Mouse (Mus musculus) midbrain, embryonic 16.5 days (tissue): Measurements from ENCODE around the gene Coq10a. TPM values are rescaled to one million over a fixed set of nuclear protein-coding genes. Genes with fewer than 3 reads are reported as not detected.

Experiments
- ATAC-seq: fragments of 200-750 bp; cut with Nextera tagmentation; 2 replicates; pipeline ENCODE4 v1.8.0; 2017; ENCODE audit warnings: moderate TSS enrichment
- H3K27ac ChIP-seq: fragments of 300-500 bp; sonication (generic); 2 replicates; pipeline ENCODE4 v1.5.1; 2014; ENCODE audit warnings: mild to moderate bottlenecking, low read length, mixed read lengths
- H3K27me3 ChIP-seq: fragments of 300-500 bp; sonication (generic); 2 replicates; pipeline ENCODE4 v1.6.1; 2014; ENCODE audit warnings: low read depth, low read length, mixed read lengths; ENCODE audit not compliant: control insufficient read depth, insufficient read depth
- H3K36me3 ChIP-seq: fragments of 300-500 bp; sonication (generic); 2 replicates; pipeline ENCODE4 v1.6.1; 2014; ENCODE audit warnings: mild to moderate bottlenecking, low read length, moderate library complexity, mixed read lengths; ENCODE audit not compliant: control insufficient read depth, insufficient read depth
- H3K4me1 ChIP-seq: fragments of 300-500 bp; sonication (generic); 2 replicates; pipeline ENCODE4 v1.6.1; 2014; ENCODE audit warnings: mild to moderate bottlenecking, low read length, mixed read lengths; ENCODE audit not compliant: control insufficient read depth, insufficient read depth
- H3K4me2 ChIP-seq: fragments of 300-500 bp; sonication (generic); 2 replicates; pipeline ENCODE4 v1.6.1; 2014; ENCODE audit warnings: mild to moderate bottlenecking, low read length, mixed read lengths
- H3K4me3 ChIP-seq: fragments of 300-500 bp; sonication (generic); 2 replicates; pipeline ENCODE4 v1.5.1; 2014; ENCODE audit warnings: low read depth, mild to moderate bottlenecking, low read length, moderate library complexity, mixed read lengths
- H3K9ac ChIP-seq: fragments of 300-500 bp; sonication (generic); 2 replicates; pipeline ENCODE4 v1.6.1; 2014; ENCODE audit warnings: low read depth, low read length, mixed read lengths
- H3K9me3 ChIP-seq: fragments of 300-500 bp; sonication (generic); replicated peaks from 2 replicates; pipeline ENCODE4 v1.6.1; 2014; ENCODE audit warnings: mild to moderate bottlenecking, low read length, mixed read lengths; ENCODE audit not compliant: control insufficient read depth, poor library complexity, severe bottlenecking
- WGBS: fragments of 180-500 bp; shearing (Covaris S2); extraction: QIAGEN DNeasy Blood & Tissue Kit; methylation state at CpG from one replicate; pipeline ENCODE4 v1.1.7; 2014; 5-methylcytosine and 5-hydroxymethylcytosine counted together
- polyA plus RNA-seq: library from polyadenylated mRNA; unstranded; fragments of >200 nt; fragmentation: Nextera tagmentation; extraction: Ambion mirVana; gene quantifications from 2 replicates; pipeline ENCODE4 v1.2.1, GENCODE M21; 2015

Coq10a gene
- polyA plus RNA-seq, 1 experiment from 2014 or later = 36.8 TPM

GRCm38 (mm10) chr10:128377940-128378448, 9.2 kb upstream of the Coq10a start:
- 56% methylated on average over 14 of the region's 14 CpGs for WGBS
- peaks cover 22% of the 10 kb centered on the region for H3K4me1 ChIP-seq
- H3K4me2 ChIP-seq = peak overlapping the region; percentile 84
- peaks cover 30% of the 10 kb centered on the region for H3K36me3 ChIP-seq
- 0 out of 2 replicates have a peak, but pooled peaks have one; percentile 1 for ATAC-seq
- H3K4me3 ChIP-seq = peak overlapping the region; percentile 94
- H3K27ac ChIP-seq = peak overlapping the region; percentile 98
- H3K9ac ChIP-seq = peak overlapping the region; percentile 99
- H3K27me3 ChIP-seq = no peaks in the 10 kb centered on the region
- no peaks in the 10 kb centered on the region for H3K9me3 ChIP-seq

- Histone ChIP-seq H3K9ac (peak overlapping the region; percentile 99), H3K9me3 (no peaks in the 10 kb centered on the region), H3K4me2 (peak overlapping the region; percentile 84), H3K36me3 (peaks cover 24% of the 10 kb centered on the region), H3K4me1 (peaks cover 22% of the 10 kb centered on the region), H3K27ac (peak overlapping the region; percentile 98), H3K27me3 (no peaks in the 10 kb centered on the region), H3K4me3 (peak overlapping the region; percentile 94)
- under 1% methylated on average over 34 of the region's 47 CpGs for WGBS
- ATAC-seq = peak; percentile 70
These were observed 8.6 kb upstream of the Coq10a start for GRCm38 (mm10) chr10:128377222-128377939.

GRCm38 (mm10) chr10:128376455-128377211, 7.8 kb upstream of the Coq10a start, which contains the start of gene Ankrd52:
TSS of gene Ankrd52 (plus strand) at chr10:128377115.
- H3K27me3 ChIP-seq = no peaks in the 10 kb centered on the region
- peaks cover 22% of the 10 kb centered on the region for H3K4me1 ChIP-seq
- peaks cover 17% of the 10 kb centered on the region for H3K36me3 ChIP-seq
- H3K4me3 ChIP-seq = peak within 1 kb of the TSS; percentile 94
- H3K4me2 ChIP-seq = peak within 1 kb of the TSS; percentile 84
- H3K9ac ChIP-seq = peak within 1 kb of the TSS; percentile 99
- peak within 1 kb of the TSS; percentile 98 for H3K27ac ChIP-seq
- peak; percentile 88 for ATAC-seq
- 0% methylated on average over 38 of the region's 73 CpGs for WGBS
- no peaks in the 10 kb centered on the region for H3K9me3 ChIP-seq

- peak overlapping the region; percentile 98 for H3K27ac ChIP-seq
- no peaks in the 10 kb centered on the region for H3K9me3 ChIP-seq
- no peak for ATAC-seq
- peak overlapping the region; percentile 99 for H3K9ac ChIP-seq
- H3K4me1 ChIP-seq = peaks cover 22% of the 10 kb centered on the region
- H3K4me3 ChIP-seq = peak overlapping the region; percentile 94
- no peaks in the 10 kb centered on the region for H3K27me3 ChIP-seq
- WGBS = 40% methylated on average over 4 of the region's 4 CpGs
- peaks cover 15% of the 10 kb centered on the region for H3K36me3 ChIP-seq
- H3K4me2 ChIP-seq = peak overlapping the region; percentile 78
These were observed 7.3 kb upstream of the Coq10a start for GRCm38 (mm10) chr10:128376099-128376454.

- Histone ChIP-seq H3K27ac (no peak overlapping the region), H3K4me2 (no peak overlapping the region), H3K36me3 (peaks cover 2% of the 10 kb centered on the region), H3K9ac (no peak overlapping the region), H3K4me3 (no peak overlapping the region), H3K9me3 (no peaks in the 10 kb centered on the region), H3K27me3 (no peaks in the 10 kb centered on the region), H3K4me1 (peaks cover 20% of the 10 kb centered on the region)
- 80% methylated on average over 6 of the region's 6 CpGs for WGBS
- ATAC-seq = no peak
These were observed 5.6 kb upstream of the Coq10a start for GRCm38 (mm10) chr10:128374393-128374792.

- no peak for ATAC-seq
- Histone ChIP-seq H3K27ac (no peak overlapping the region), H3K4me1 (peaks cover 13% of the 10 kb centered on the region), H3K4me3 (no peak overlapping the region), H3K9ac (no peak overlapping the region), H3K27me3 (no peaks in the 10 kb centered on the region), H3K4me2 (no peak overlapping the region), H3K36me3 (no peaks in the 10 kb centered on the region), H3K9me3 (no peaks in the 10 kb centered on the region)
- WGBS = 87% methylated on average over 6 of the region's 6 CpGs
These were observed 4.4 kb upstream of the Coq10a start for GRCm38 (mm10) chr10:128372989-128373748.

- no peak overlapping the region for H3K9ac ChIP-seq
- H3K4me2 ChIP-seq = no peak overlapping the region
- no peak overlapping the region for H3K4me3 ChIP-seq
- H3K9me3 ChIP-seq = no peaks in the 10 kb centered on the region
- peaks cover 17% of the 10 kb centered on the region for H3K4me1 ChIP-seq
- no peak for ATAC-seq
- H3K27me3 ChIP-seq = no peaks in the 10 kb centered on the region
- no peak overlapping the region for H3K27ac ChIP-seq
- WGBS = 82% methylated on average over 5 of the region's 5 CpGs
- H3K36me3 ChIP-seq = no peaks in the 10 kb centered on the region
These were observed 3.3 kb upstream of the Coq10a start for GRCm38 (mm10) chr10:128372142-128372541.

- 64% methylated on average over 4 of the region's 4 CpGs for WGBS
- no peaks in the 10 kb centered on the region for H3K27me3 ChIP-seq
- ATAC-seq = no peak
These were observed 1.8 kb upstream of the Coq10a start for GRCm38 (mm10) chr10:128370601-128371000.

More at GRCm38 (mm10) chr10:128370601-128371000, 1.8 kb upstream of the Coq10a start:
- peaks cover 10% of the 10 kb centered on the region for H3K4me1 ChIP-seq
- H3K9ac ChIP-seq = no peak overlapping the region
- H3K9me3 ChIP-seq = no peaks in the 10 kb centered on the region
- no peak overlapping the region for H3K4me2 ChIP-seq
- H3K27ac ChIP-seq = no peak overlapping the region
- no peaks in the 10 kb centered on the region for H3K36me3 ChIP-seq
- no peak overlapping the region for H3K4me3 ChIP-seq
